Mouse (Mus musculus) stomach, embryonic 15.5 days (tissue): ENCODE results near the gene Cry1. TPM values are rescaled to one million over a fixed set of nuclear protein-coding genes. Genes with fewer than 3 reads are reported as not detected.

Experiments
- ATAC-seq: fragments of 200-750 bp; cut with Nextera tagmentation; 2 replicates; pipeline ENCODE4 v1.8.0; 2017; ENCODE audit warnings: low read depth, moderate number of reproducible peaks, moderate TSS enrichment; ENCODE audit not compliant: insufficient read depth, low FRiP score
- H3K27ac ChIP-seq: fragments of 300-500 bp; sonication (generic); 2 replicates; pipeline ENCODE4 v1.5.1; 2015; ENCODE audit warnings: mild to moderate bottlenecking, inconsistent platforms
- H3K27me3 ChIP-seq: fragments of 300-500 bp; sonication (generic); replicated peaks from 2 replicates; pipeline ENCODE4 v1.6.1; 2015; ENCODE audit warnings: inconsistent platforms
- H3K36me3 ChIP-seq: fragments of 300-500 bp; sonication (generic); 2 replicates; pipeline ENCODE4 v1.6.1; 2015; ENCODE audit warnings: inconsistent platforms
- H3K4me1 ChIP-seq: fragments of 300-500 bp; sonication (generic); 2 replicates; pipeline ENCODE4 v1.6.1; 2015; ENCODE audit warnings: inconsistent platforms
- H3K4me2 ChIP-seq: fragments of 300-500 bp; sonication (generic); 2 replicates; pipeline ENCODE4 v1.6.1; 2015; ENCODE audit warnings: mild to moderate bottlenecking, inconsistent platforms
- H3K4me3 ChIP-seq: fragments of 300-500 bp; sonication (generic); replicated peaks from 2 replicates; pipeline ENCODE4 v1.5.1; 2015; ENCODE audit warnings: inconsistent platforms
- H3K9ac ChIP-seq: fragments of 300-500 bp; sonication (generic); 2 replicates; pipeline ENCODE4 v1.6.1; 2015; ENCODE audit warnings: inconsistent platforms
- H3K9me3 ChIP-seq: fragments of 300-500 bp; sonication (generic); 2 replicates; pipeline ENCODE4 v1.6.1; 2016; ENCODE audit warnings: inconsistent platforms
- WGBS: fragments of 180-500 bp; shearing (Covaris S2); methylation state at CpG from one replicate; pipeline ENCODE4 v1.1.7; 2015; 5-methylcytosine and 5-hydroxymethylcytosine counted together
- polyA plus RNA-seq: library from polyadenylated mRNA; unstranded; fragments of >200 nt; fragmentation: Nextera tagmentation; extraction: Ambion mirVana; gene quantifications from 2 replicates; pipeline ENCODE4 v1.2.1, GENCODE M21; 2015

Cry1 gene
- polyA plus RNA-seq, 1 experiment from 2014 or later, result 26.0 TPM

- no peak overlapping the region for H3K4me2 ChIP-seq
- no peak overlapping the region for H3K4me3 ChIP-seq
- no peak for ATAC-seq
- no peaks in the 10 kb centered on the region for H3K36me3 ChIP-seq
- no peak overlapping the region for H3K9ac ChIP-seq
- no peaks in the 10 kb centered on the region for H3K9me3 ChIP-seq
- H3K4me1 ChIP-seq, result 0 out of 2 replicates have a peak, but pooled peaks cover 3% of the 10 kb centered on the region
- H3K27ac ChIP-seq, result no peak overlapping the region
- no peaks in the 10 kb centered on the region for H3K27me3 ChIP-seq
- 78% methylated on average over 5 of the region's 5 CpGs for WGBS
Measured at GRCm38 (mm10) chr10:85189966-85190365, 5.1 kb upstream of the Cry1 start.

DNA sequence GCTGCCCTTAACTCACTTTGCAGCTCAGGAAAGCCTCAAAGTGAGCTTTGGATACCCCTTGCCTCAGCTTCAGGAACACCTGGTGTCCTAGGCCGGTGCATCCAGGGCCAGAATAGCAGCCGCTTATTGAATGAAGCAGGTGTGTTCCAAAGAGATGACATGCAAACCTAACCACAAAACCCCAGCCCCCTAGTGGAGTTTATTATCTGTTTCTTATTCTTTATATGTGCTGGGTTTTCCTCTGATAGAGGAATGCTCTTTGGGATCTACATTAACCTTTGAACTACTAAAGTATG is 1.6 kb upstream of the Cry1 start:
- no peak for ATAC-seq
- no peak overlapping the region for H3K4me2 ChIP-seq
- 91% methylated on average over 2 of the region's 2 CpGs for WGBS
- H3K9ac ChIP-seq, result no peak overlapping the region
- H3K27me3 ChIP-seq, result no peaks in the 10 kb centered on the region
- H3K4me3 ChIP-seq, result no peak overlapping the region
- no peaks in the 10 kb centered on the region for H3K9me3 ChIP-seq
- no peaks in the 10 kb centered on the region for H3K36me3 ChIP-seq
- H3K27ac ChIP-seq, result no peak overlapping the region
- H3K4me1 ChIP-seq, result peaks cover 11% of the 10 kb centered on the region; the same call in 1 of the 2 replicates

DNA sequence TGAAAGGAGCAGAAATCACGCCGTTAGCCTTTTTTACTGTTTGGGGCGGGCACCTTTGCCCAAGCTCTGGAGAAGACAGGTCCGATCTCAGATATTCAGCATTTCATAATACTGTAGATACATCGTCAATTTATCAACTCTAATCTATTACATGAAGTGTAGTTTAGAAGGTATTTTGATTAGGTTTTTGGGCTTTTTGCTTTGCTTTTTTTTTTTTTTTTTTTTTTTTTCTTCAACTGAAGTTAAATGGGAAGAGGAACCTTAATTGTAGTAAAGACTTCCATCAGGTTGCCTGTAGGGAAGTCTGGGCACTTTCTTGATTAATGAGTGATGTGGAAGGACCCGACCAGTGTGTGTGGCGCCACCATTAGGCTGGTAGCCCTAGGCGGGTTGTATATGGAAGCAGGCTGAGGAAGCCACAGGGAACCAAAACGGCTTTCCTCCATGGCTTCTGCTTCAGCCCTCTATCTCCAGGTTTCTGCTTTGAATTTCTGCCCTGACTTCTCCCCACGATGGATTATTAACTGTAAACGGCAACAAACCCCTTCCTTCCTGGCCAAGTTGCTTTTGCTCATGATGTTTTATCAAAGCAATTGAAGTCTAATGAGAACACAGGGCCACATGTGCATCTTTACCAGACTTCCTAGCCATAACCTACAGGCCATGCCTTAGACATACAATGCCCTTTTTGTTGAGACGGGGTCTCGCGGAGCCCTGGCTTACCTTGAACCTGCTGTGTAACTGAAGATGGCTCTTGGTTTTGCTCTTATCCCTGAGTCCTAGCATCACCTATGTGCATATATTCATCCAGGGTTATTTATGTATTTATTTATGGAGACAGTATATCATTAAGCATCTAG is 1.0 kb upstream of the Cry1 start:
- 35% methylated on average over 14 of the region's 14 CpGs for WGBS
- no peaks in the 10 kb centered on the region for H3K27me3 ChIP-seq
- no peaks in the 10 kb centered on the region for H3K9me3 ChIP-seq
- peak overlapping the region; percentile 92 for H3K4me3 ChIP-seq
- no peaks in the 10 kb centered on the region for H3K36me3 ChIP-seq
- H3K4me1 ChIP-seq, result peaks cover 11% of the 10 kb centered on the region; the same call in 1 of the 2 replicates
- ATAC-seq, result no peak
- H3K9ac ChIP-seq, result peak overlapping the region; percentile 82
- H3K4me2 ChIP-seq, result peak overlapping the region; percentile 99
- H3K27ac ChIP-seq, result peak overlapping the region; percentile 88

GRCm38 (mm10) chr10:85184201-85184963 is 482 bp downstream of the Cry1 start:
- Histone ChIP-seq H3K4me1 (peaks cover 11% of the 10 kb centered on the region; the same call in 1 of the 2 replicates), H3K27me3 (no peaks in the 10 kb centered on the region), H3K27ac (peak overlapping the region; percentile 40; the same call in 1 of the 2 replicates), H3K4me3 (peak overlapping the region; percentile 92), H3K36me3 (no peaks in the 10 kb centered on the region), H3K9me3 (no peaks in the 10 kb centered on the region), H3K4me2 (peak overlapping the region; percentile 99), H3K9ac (peak overlapping the region; percentile 82)
- WGBS, result under 1% methylated on average over 95 of the region's 95 CpGs
- no peak; the same call in 1 of the 2 replicates for ATAC-seq

- no peaks in the 10 kb centered on the region for H3K36me3 ChIP-seq
- H3K9ac ChIP-seq, result peak overlapping the region; percentile 14; the same call in 1 of the 2 replicates
- peaks cover 11% of the 10 kb centered on the region; the same call in 1 of the 2 replicates for H3K4me1 ChIP-seq
- 1% methylated on average over 11 of the region's 11 CpGs for WGBS
- no peaks in the 10 kb centered on the region for H3K27me3 ChIP-seq
- H3K4me3 ChIP-seq, result peak overlapping the region; percentile 92
- peak overlapping the region; percentile 99 for H3K4me2 ChIP-seq
- no peaks in the 10 kb centered on the region for H3K9me3 ChIP-seq
- no peak for ATAC-seq
- H3K27ac ChIP-seq, result no peak overlapping the region
Measured at GRCm38 (mm10) chr10:85183619-85184018, 1.2 kb downstream of the Cry1 start.

DNA sequence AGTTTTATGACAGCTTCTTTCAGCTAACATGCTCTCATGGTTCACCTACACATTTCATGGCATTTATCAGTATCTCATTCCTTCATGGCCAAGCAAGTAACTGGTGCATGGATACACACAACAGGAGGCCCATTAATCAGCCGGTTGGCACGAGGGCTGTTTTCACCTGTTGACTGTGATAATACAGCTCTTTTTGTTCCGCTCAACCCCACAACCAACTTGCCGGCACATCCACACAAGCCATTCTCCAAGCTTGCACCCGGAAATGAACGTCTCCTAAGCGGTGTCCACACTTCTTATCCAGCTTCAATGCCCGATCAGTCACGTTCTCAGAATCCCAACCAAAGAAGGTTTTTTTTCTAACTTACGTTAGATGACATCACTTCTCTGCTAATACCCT is 2.1 kb downstream of the Cry1 start:
- WGBS, result 83% methylated on average over 10 of the region's 10 CpGs

DNA sequence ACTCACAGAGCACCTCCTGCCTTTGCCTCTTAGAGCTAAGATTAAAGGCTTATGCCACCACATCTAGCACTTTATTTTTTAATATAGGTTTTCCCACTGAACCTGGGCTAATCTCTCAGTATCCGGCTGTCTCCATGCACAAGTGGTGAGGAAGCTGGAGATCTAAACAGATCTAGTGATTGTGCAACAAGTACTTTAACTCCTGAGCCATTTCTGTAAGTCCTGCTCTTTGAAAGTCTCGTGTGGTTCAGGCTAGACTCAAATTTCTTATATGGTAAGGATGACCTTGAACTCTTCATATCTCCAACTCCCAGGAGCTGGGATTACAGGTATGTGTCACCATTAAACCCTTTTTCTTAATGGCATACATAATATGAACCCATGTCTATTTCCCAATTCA is 8.2 kb downstream of the Cry1 start:
- no peak overlapping the region for H3K4me3 ChIP-seq
- 62% methylated on average over 2 of the region's 2 CpGs for WGBS
- no peak overlapping the region for H3K27ac ChIP-seq
- H3K4me1 ChIP-seq, result no peaks in the 10 kb centered on the region
- no peaks in the 10 kb centered on the region for H3K36me3 ChIP-seq
- no peak for ATAC-seq
- no peak overlapping the region for H3K4me2 ChIP-seq
- no peaks in the 10 kb centered on the region for H3K9me3 ChIP-seq
- no peaks in the 10 kb centered on the region for H3K27me3 ChIP-seq
- H3K9ac ChIP-seq, result no peak overlapping the region

More for the DNA sequence above, 2.1 kb downstream of the Cry1 start:
- H3K4me3 ChIP-seq, result peak overlapping the region; percentile 92; the same call in 1 of the 2 replicates
- H3K9me3 ChIP-seq, result no peaks in the 10 kb centered on the region
- no peak overlapping the region for H3K27ac ChIP-seq
- no peaks in the 10 kb centered on the region for H3K27me3 ChIP-seq
- H3K36me3 ChIP-seq, result no peaks in the 10 kb centered on the region
- H3K9ac ChIP-seq, result no peak overlapping the region
- peak overlapping the region; percentile 99 for H3K4me2 ChIP-seq
- no peak for ATAC-seq
- H3K4me1 ChIP-seq, result peaks cover 11% of the 10 kb centered on the region; the same call in 1 of the 2 replicates

- H3K27me3 ChIP-seq, result no peaks in the 10 kb centered on the region
- 90% methylated on average over 5 of the region's 5 CpGs for WGBS
- no peak overlapping the region for H3K4me3 ChIP-seq
- no peak overlapping the region for H3K9ac ChIP-seq
- H3K4me1 ChIP-seq, result no peaks in the 10 kb centered on the region
- no peak overlapping the region for H3K27ac ChIP-seq
- H3K4me2 ChIP-seq, result no peak overlapping the region
- no peaks in the 10 kb centered on the region for H3K36me3 ChIP-seq
- no peak for ATAC-seq
- no peaks in the 10 kb centered on the region for H3K9me3 ChIP-seq
Measured at GRCm38 (mm10) chr10:85165306-85165705, 19.6 kb downstream of the Cry1 start.

GRCm38 (mm10) chr10:85164791-85165190 is 20.1 kb downstream of the Cry1 start:
- H3K4me2 ChIP-seq, result no peak overlapping the region
- no peak; the same call in 1 of the 2 replicates for ATAC-seq
- H3K9me3 ChIP-seq, result no peaks in the 10 kb centered on the region
- H3K9ac ChIP-seq, result no peak overlapping the region
- H3K27ac ChIP-seq, result no peak overlapping the region
- H3K4me3 ChIP-seq, result no peak overlapping the region
- no peaks in the 10 kb centered on the region for H3K36me3 ChIP-seq
- WGBS, result 89% methylated on average over 13 of the region's 13 CpGs
- H3K4me1 ChIP-seq, result no peaks in the 10 kb centered on the region
- H3K27me3 ChIP-seq, result no peaks in the 10 kb centered on the region

GRCm38 (mm10) chr10:85161745-85162351 is 23.0 kb downstream of the Cry1 start:
- H3K4me3 ChIP-seq, result no peak overlapping the region
- H3K9me3 ChIP-seq, result no peaks in the 10 kb centered on the region
- 72% methylated on average over 5 of the region's 5 CpGs for WGBS
- no peak overlapping the region for H3K27ac ChIP-seq
- no peak for ATAC-seq
- H3K4me2 ChIP-seq, result no peak overlapping the region
- no peak overlapping the region for H3K9ac ChIP-seq
- no peaks in the 10 kb centered on the region for H3K36me3 ChIP-seq
- H3K27me3 ChIP-seq, result no peaks in the 10 kb centered on the region
- H3K4me1 ChIP-seq, result no peaks in the 10 kb centered on the region

DNA sequence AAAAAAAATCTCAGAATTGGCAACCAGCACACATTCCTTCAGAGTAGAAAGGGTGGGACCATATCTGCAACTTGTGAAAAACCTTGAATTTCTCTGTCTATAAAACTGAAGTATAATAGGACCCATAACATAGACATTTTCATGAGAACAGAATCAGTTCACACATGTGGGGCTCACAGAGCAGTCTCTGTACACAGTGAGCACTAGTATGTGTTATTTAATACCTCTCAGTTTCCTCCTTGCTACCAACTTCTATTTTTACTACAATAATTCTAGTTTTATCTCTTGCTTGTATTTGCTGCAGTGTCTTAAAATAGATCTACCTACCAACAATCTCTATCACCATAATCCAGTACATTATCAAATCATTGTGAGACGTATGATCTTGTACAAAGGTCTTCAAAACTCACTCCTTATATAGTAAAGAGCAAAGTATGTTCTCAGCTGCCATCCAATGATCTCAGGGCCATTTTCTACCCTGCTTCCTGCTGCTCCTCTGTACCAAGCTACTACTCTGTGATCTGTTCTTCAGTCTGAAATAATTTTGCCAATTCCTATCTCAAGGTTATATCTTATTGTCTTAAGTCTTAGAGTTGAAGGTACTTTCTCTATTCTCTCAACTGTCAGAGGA is 24.8 kb downstream of the Cry1 start:
- ATAC-seq, result no peak
- H3K36me3 ChIP-seq, result no peaks in the 10 kb centered on the region
- WGBS, result 66% methylated on average over 1 of the region's 1 CpGs
- no peak overlapping the region for H3K9ac ChIP-seq
- no peaks in the 10 kb centered on the region for H3K9me3 ChIP-seq
- H3K27ac ChIP-seq, result no peak overlapping the region
- H3K4me1 ChIP-seq, result no peaks in the 10 kb centered on the region
- no peak overlapping the region for H3K4me2 ChIP-seq
- H3K27me3 ChIP-seq, result no peaks in the 10 kb centered on the region
- H3K4me3 ChIP-seq, result no peak overlapping the region
